Mouse (Mus musculus) midbrain, embryonic 10.5 days (tissue): ENCODE results near the gene Tpd52l2. TPM values are rescaled to one million over a fixed set of nuclear protein-coding genes. Genes with fewer than 3 reads are reported as not detected.
A peak's percentile ranks its signal among the peaks of the same experiment; 100 is the strongest.

Experiments used
- DNase-seq: peaks from one replicate; pipeline ENCODE4 v3.0.0-alpha.2; 2017; ENCODE audit warnings: low spot score
- H3K27ac ChIP-seq: fragments of 300-500 bp; sonication (generic); replicated peaks from 2 replicates; pipeline ENCODE4 v1.5.1; 2016; ENCODE audit warnings: mild to moderate bottlenecking
- H3K27me3 ChIP-seq: fragments of 300-500 bp; sonication (generic); 2 replicates; pipeline ENCODE4 v1.6.1; 2016; ENCODE audit warnings: low read depth, mild to moderate bottlenecking; ENCODE audit not compliant: poor library complexity, severe bottlenecking
- H3K36me3 ChIP-seq: fragments of 300-500 bp; sonication (generic); 2 replicates; pipeline ENCODE4 v1.6.1; 2016; ENCODE audit warnings: mild to moderate bottlenecking, moderate library complexity
- H3K4me1 ChIP-seq: fragments of 300-500 bp; sonication (generic); 2 replicates; pipeline ENCODE4 v1.6.1; 2016
- H3K4me3 ChIP-seq: fragments of 300-500 bp; sonication (generic); 2 replicates; pipeline ENCODE4 v1.5.1; 2016; ENCODE audit warnings: mild to moderate bottlenecking, moderate library complexity
- H3K9me3 ChIP-seq: fragments of 300-500 bp; sonication (generic); replicated peaks from 2 replicates; pipeline ENCODE4 v1.6.1; 2016; ENCODE audit warnings: mild to moderate bottlenecking
- WGBS: fragments of 180-500 bp; shearing (Covaris S2); methylation state at CpG from one replicate; pipeline ENCODE4 v1.1.7; 2016; 5-methylcytosine and 5-hydroxymethylcytosine counted together
- polyA plus RNA-seq: library from polyadenylated mRNA; unstranded; fragments of >200 nt; fragmentation: Nextera tagmentation; extraction: Ambion mirVana; gene quantifications from 2 replicates; pipeline ENCODE4 v1.2.1, GENCODE M21; 2016

Gene Tpd52l2
- polyA plus RNA-seq, 1 experiment from 2014 or later: 167 TPM

- H3K4me3 ChIP-seq: no peak overlapping the region; the same call in 1 of the 2 replicates
- DNase-seq: no peak
- WGBS: 69% methylated on average over 5 of the region's 5 CpGs
Measured at GRCm38 (mm10) chr2:181522811-181523210, 25.9 kb downstream of the Tpd52l2 start.

GRCm38 (mm10) chr2:181525526-181525925 lies 28.6 kb downstream of the Tpd52l2 start:
- H3K27ac ChIP-seq: no peak overlapping the region
- H3K36me3 ChIP-seq: peaks cover 51% of the 10 kb centered on the region
- 93% methylated on average over 5 of the region's 5 CpGs for WGBS
- H3K9me3 ChIP-seq: peaks cover 2% of the 10 kb centered on the region; the same call in 1 of the 2 replicates
- DNase-seq: no peak
- no peaks in the 10 kb centered on the region for H3K27me3 ChIP-seq
- no peak overlapping the region for H3K4me3 ChIP-seq
- H3K4me1 ChIP-seq: peaks cover 15% of the 10 kb centered on the region

More at GRCm38 (mm10) chr2:181522811-181523210, 25.9 kb downstream of the Tpd52l2 start:
- H3K27ac ChIP-seq: no peak overlapping the region
- H3K27me3 ChIP-seq: no peaks in the 10 kb centered on the region
- peaks cover 30% of the 10 kb centered on the region for H3K36me3 ChIP-seq
- peaks cover 28% of the 10 kb centered on the region for H3K4me1 ChIP-seq
- H3K9me3 ChIP-seq: no peaks in the 10 kb centered on the region

GRCm38 (mm10) chr2:181529076-181529475 lies 32.1 kb downstream of the Tpd52l2 start:
- no peak for DNase-seq
- H3K9me3 ChIP-seq: peaks cover 8% of the 10 kb centered on the region; the same call in 1 of the 2 replicates
- 86% methylated on average over 1 of the region's 1 CpGs for WGBS
- peaks cover 66% of the 10 kb centered on the region for H3K36me3 ChIP-seq
- no peaks in the 10 kb centered on the region for H3K27me3 ChIP-seq
- H3K4me1 ChIP-seq: no peaks in the 10 kb centered on the region
- no peak overlapping the region for H3K4me3 ChIP-seq
- no peak overlapping the region for H3K27ac ChIP-seq

- WGBS: 93% methylated on average over 3 of the region's 3 CpGs
- no peak overlapping the region for H3K4me3 ChIP-seq
- DNase-seq: no peak
Measured at GRCm38 (mm10) chr2:181532589-181532988, 35.6 kb downstream of the Tpd52l2 start.

GRCm38 (mm10) chr2:181536410-181536809 lies 39.5 kb downstream of the Tpd52l2 start:
- Histone ChIP-seq H3K27ac (no peak overlapping the region), H3K27me3 (no peaks in the 10 kb centered on the region), H3K36me3 (peaks cover 27% of the 10 kb centered on the region), H3K9me3 (no peaks in the 10 kb centered on the region), H3K4me3 (no peak overlapping the region), H3K4me1 (no peaks in the 10 kb centered on the region; the same call in 1 of the 2 replicates)
- 93% methylated on average over 2 of the region's 2 CpGs for WGBS
- DNase-seq: no peak

More at GRCm38 (mm10) chr2:181532589-181532988, 35.6 kb downstream of the Tpd52l2 start:
- no peaks in the 10 kb centered on the region for H3K27me3 ChIP-seq
- H3K27ac ChIP-seq: no peak overlapping the region
- peaks cover 8% of the 10 kb centered on the region; the same call in 1 of the 2 replicates for H3K9me3 ChIP-seq
- no peaks in the 10 kb centered on the region; the same call in 1 of the 2 replicates for H3K4me1 ChIP-seq
- H3K36me3 ChIP-seq: peaks cover 54% of the 10 kb centered on the region

- Histone ChIP-seq H3K4me1 (no peaks in the 10 kb centered on the region; the same call in 1 of the 2 replicates), H3K27me3 (no peaks in the 10 kb centered on the region), H3K9me3 (no peaks in the 10 kb centered on the region), H3K27ac (0 out of 2 replicates have a peak overlapping the region, but pooled peaks have one; percentile 9), H3K4me3 (no peak overlapping the region), H3K36me3 (peaks cover 23% of the 10 kb centered on the region)
- DNase-seq: peak; percentile 21
- WGBS: 88% methylated on average over 2 of the region's 2 CpGs
Measured at GRCm38 (mm10) chr2:181537444-181538047, 40.6 kb downstream of the Tpd52l2 start.

- WGBS: 94% methylated on average over 6 of the region's 6 CpGs
- no peaks in the 10 kb centered on the region; the same call in 1 of the 2 replicates for H3K4me1 ChIP-seq
- H3K27ac ChIP-seq: no peak overlapping the region
- no peaks in the 10 kb centered on the region for H3K27me3 ChIP-seq
- peaks cover 38% of the 10 kb centered on the region for H3K36me3 ChIP-seq
- H3K9me3 ChIP-seq: no peaks in the 10 kb centered on the region
- no peak for DNase-seq
- H3K4me3 ChIP-seq: no peak overlapping the region
Measured at GRCm38 (mm10) chr2:181541761-181542380, 44.9 kb downstream of the Tpd52l2 start.

GRCm38 (mm10) chr2:181546142-181546541 lies 49.2 kb downstream of the Tpd52l2 start:
- H3K27ac ChIP-seq: no peak overlapping the region
- H3K9me3 ChIP-seq: no peaks in the 10 kb centered on the region
- DNase-seq: no peak
- 94% methylated on average over 7 of the region's 7 CpGs for WGBS
- H3K27me3 ChIP-seq: no peaks in the 10 kb centered on the region
- H3K4me1 ChIP-seq: no peaks in the 10 kb centered on the region
- H3K36me3 ChIP-seq: peaks cover 71% of the 10 kb centered on the region
- no peak overlapping the region for H3K4me3 ChIP-seq

- H3K27me3 ChIP-seq: no peaks in the 10 kb centered on the region
- no peak overlapping the region for H3K4me3 ChIP-seq
- H3K9me3 ChIP-seq: no peaks in the 10 kb centered on the region
- DNase-seq: no peak
- WGBS: 85% methylated on average over 1 of the region's 1 CpGs
- no peaks in the 10 kb centered on the region for H3K4me1 ChIP-seq
- no peak overlapping the region for H3K27ac ChIP-seq
- H3K36me3 ChIP-seq: peaks cover 82% of the 10 kb centered on the region
Measured at GRCm38 (mm10) chr2:181548227-181548626, 51.3 kb downstream of the Tpd52l2 start.

- peaks cover 87% of the 10 kb centered on the region for H3K36me3 ChIP-seq
- 86% methylated on average over 5 of the region's 5 CpGs for WGBS
- no peak for DNase-seq
Measured at GRCm38 (mm10) chr2:181548682-181549081, 51.7 kb downstream of the Tpd52l2 start.

GRCm38 (mm10) chr2:181550233-181550632 lies 53.3 kb downstream of the Tpd52l2 start:
- peaks cover 92% of the 10 kb centered on the region for H3K36me3 ChIP-seq
- H3K9me3 ChIP-seq: no peaks in the 10 kb centered on the region
- 95% methylated on average over 2 of the region's 2 CpGs for WGBS
- no peaks in the 10 kb centered on the region for H3K27me3 ChIP-seq
- H3K4me3 ChIP-seq: no peak overlapping the region
- DNase-seq: no peak
- no peak overlapping the region for H3K27ac ChIP-seq
- H3K4me1 ChIP-seq: no peaks in the 10 kb centered on the region

More at GRCm38 (mm10) chr2:181548682-181549081, 51.7 kb downstream of the Tpd52l2 start:
- Histone ChIP-seq H3K9me3 (no peaks in the 10 kb centered on the region), H3K27me3 (no peaks in the 10 kb centered on the region), H3K4me3 (no peak overlapping the region), H3K27ac (no peak overlapping the region), H3K4me1 (no peaks in the 10 kb centered on the region)

GRCm38 (mm10) chr2:181553772-181554171 lies 56.8 kb downstream of the Tpd52l2 start:
- no peaks in the 10 kb centered on the region for H3K27me3 ChIP-seq
- no peak overlapping the region for H3K4me3 ChIP-seq
- no peak overlapping the region for H3K27ac ChIP-seq
- H3K9me3 ChIP-seq: no peaks in the 10 kb centered on the region
- H3K36me3 ChIP-seq: peaks cover 61% of the 10 kb centered on the region
- no peaks in the 10 kb centered on the region for H3K4me1 ChIP-seq
- DNase-seq: no peak

- H3K27me3 ChIP-seq: no peaks in the 10 kb centered on the region
- no peak overlapping the region for H3K4me3 ChIP-seq
- DNase-seq: no peak
- 88% methylated on average over 3 of the region's 3 CpGs for WGBS
- peaks cover 5% of the 10 kb centered on the region for H3K36me3 ChIP-seq
- no peak overlapping the region for H3K27ac ChIP-seq
- 0 out of 2 replicates have a peak, but pooled peaks cover 3% of the 10 kb centered on the region for H3K4me1 ChIP-seq
- no peaks in the 10 kb centered on the region for H3K9me3 ChIP-seq
Measured at GRCm38 (mm10) chr2:181567338-181567737, 70.4 kb downstream of the Tpd52l2 start.
